ENCODE assay signal across 8 mouse cellular contexts in genomic region chr17:64676735-64677469, GRCm38 (mm10).
DNase-seq lines count a peak whose midpoint lies in the region; ATAC-seq lines count a peak whose summit lies in the region.

No protein-coding gene starts in this region.

- H3K4me1 ChIP-seq in lung, embryonic 15.5 days, result peaks cover 18% of the 10 kb centered on the region

- no peak overlapping the region for H3K4me3 ChIP-seq in lung, embryonic 15.5 days

- 33% methylated on average over 10 of the region's 10 CpGs for WGBS in lung, embryonic 15.5 days

- no peaks in the 10 kb centered on the region for H3K9me3 ChIP-seq in lung, embryonic 15.5 days

- peak overlapping the region; percentile 27 for H3K27ac ChIP-seq in lung, embryonic 15.5 days

- H3K36me3 ChIP-seq in lung, embryonic 15.5 days, result peaks cover 23% of the 10 kb centered on the region

- H3K9ac ChIP-seq in lung, embryonic 15.5 days, result no peak overlapping the region

- no peak overlapping the region for H3K4me2 ChIP-seq in lung, embryonic 15.5 days

- H3K27me3 ChIP-seq in lung, embryonic 15.5 days, result no peaks in the 10 kb centered on the region

- ATAC-seq in cerebellum, adult (ENCODE audit: insufficient number of reproducible peaks, low FRiP score, low TSS enrichment), result no peak
- peak; percentile 98 for ATAC-seq in lung, embryonic 15.5 days (ENCODE audit: borderline replicate concordance, extremely low read depth, low FRiP score, low TSS enrichment)

- peak; percentile 75 to 84 for DNase-seq in cerebellum, postnatal 10 days
- DNase-seq in ovary, adult 18-20 months (ENCODE audit: low spot score), result peak; percentile 9
- no peak for DNase-seq in ovary, postnatal 10 days (ENCODE audit: low spot score)
- peak; percentile 23 for DNase-seq in kidney, adult 11 months
- DNase-seq in embryo, embryonic 10.5 days (ENCODE audit: low spot score), result no peak
- no peak for DNase-seq in natural killer cell, adult 2 months (ENCODE audit: low spot score in 2 of 2)

Comparison
In these comparisons a context has a peak if more than half of its experiments do, and no peak if none do; other contexts are left out.
1. DNase-seq: peak in cerebellum, postnatal 10 days (2 of 2), ovary, adult 18-20 months (single experiment) and kidney, adult 11 months (single experiment); none in ovary, postnatal 10 days (single experiment), embryo, embryonic 10.5 days (single experiment) and natural killer cell, adult 2 months (0 of 2).